Mouse (Mus musculus): ENCODE measurements around the gene Ldhal6b.

- TF ChIP-seq CTCF (IDR thresholded peaks at IDR 0.05; ENCODE audit: insufficient read depth, low read length) (no peak), POLR2A (IDR thresholded peaks at IDR 0.05; ENCODE audit: borderline replicate concordance, extremely low read depth, low read depth, low read length) (no peak)
These were observed 3.3 kb upstream of the Ldhal6b start for GRCm38 (mm10) chr17:5421835-5422234.
